Mouse (Mus musculus): ENCODE data around the gene Armc9.

Armc9 gene

GRCm38 (mm10) chr1:86154133-86154823 is at the start of gene Armc9:
Gene Armc9 (plus strand): TSS chr1:86154780.
- CTCF ChIA-PET = interaction anchor here (0.6 to 3.4 kb wide), 13 partner anchors 10 to 262 kb away, joined by 3 to 14 read pairs (median 3); no protein-coding TSS in a partner anchor
- POLR2A ChIA-PET = interaction anchor here in 3 of 4 experiments (0.7 to 4.3 kb wide), 49 partner anchors 8 to 361 kb away, joined by 3 to 44 read pairs (median 4); partner anchors contain the start of genes Ncl (in 3 of the 3) and Cab39 (in 1 of the 3)

- POLR2A ChIA-PET = no interaction called here
These were observed 49.5 kb upstream of the Armc9 start for GRCm38 (mm10) chr1:86105054-86105453.

DNA sequence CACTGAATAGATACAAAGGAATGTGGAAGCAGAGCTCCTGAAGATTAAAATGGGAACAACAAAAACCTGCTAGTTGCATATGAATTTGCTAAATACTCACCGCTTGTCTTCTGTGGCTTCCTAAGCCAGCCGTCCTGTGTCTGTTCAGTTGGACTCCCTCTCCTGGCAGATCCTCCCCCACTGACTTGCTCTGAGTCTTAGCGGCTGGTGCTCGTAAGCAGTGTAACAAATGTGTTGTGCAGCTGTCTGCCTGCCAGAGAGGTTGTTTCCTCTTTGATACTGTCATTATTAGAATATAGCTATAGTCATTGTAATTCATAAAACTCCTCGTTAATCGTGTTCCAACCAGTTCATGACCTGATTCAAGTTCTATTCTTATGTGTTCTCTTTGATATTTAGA is 42.8 kb upstream of the Armc9 start, which contains the start of gene Htr2b:
TSS of gene Htr2b (minus strand) at position 192 of the 400 bp plus-strand sequence.
- CTCF ChIA-PET = interaction anchor here in 1 of 4 experiments (1.1 kb wide), 1 partner anchor 52 kb away, joined by 4 read pairs; no protein-coding TSS in a partner anchor
- POLR2A ChIA-PET = interaction anchor here in 2 of 4 experiments (0.8 to 1.9 kb wide), 6 partner anchors 9 to 248 kb away, joined by 3 to 7 read pairs (median 4); partner anchors contain the start of gene Ncl (in 1 of the 2)

More at GRCm38 (mm10) chr1:86105054-86105453, 49.5 kb upstream of the Armc9 start:
- CTCF ChIA-PET = interaction anchor here in 1 of 4 experiments (0.6 kb wide), 1 partner anchor 24 kb away, joined by 3 read pairs; no protein-coding TSS in a partner anchor

DNA sequence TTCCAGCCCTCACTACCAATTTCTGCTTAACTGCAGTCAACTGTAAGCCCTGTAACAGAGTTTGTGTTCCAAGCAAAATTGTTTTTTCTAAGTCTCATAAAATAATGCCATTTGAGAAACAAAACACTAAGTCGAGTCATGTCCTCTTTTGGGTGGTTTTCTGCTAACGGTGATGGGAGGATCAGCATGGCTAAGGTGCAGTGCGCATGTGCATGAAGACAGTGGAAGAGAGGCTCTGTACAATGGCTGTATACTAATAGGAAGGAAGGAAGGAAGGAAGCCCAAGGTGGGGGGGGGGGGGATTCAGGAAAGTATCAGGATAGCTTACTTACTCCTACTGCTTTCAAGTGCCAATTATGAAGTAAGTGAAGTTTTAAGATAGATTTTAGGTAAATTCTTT is 40.4 kb upstream of the Armc9 start:
- ChIA-PET POLR2A (interaction anchor here in 2 of 4 experiments (0.6 to 2.9 kb wide), 5 partner anchors 10 to 1294 kb away, joined by 3 to 12 read pairs (median 3); no protein-coding TSS in a partner anchor), CTCF (interaction anchor here in 1 of 4 experiments (0.7 kb wide), 2 partner anchors 16 to 18 kb away, joined by 3 to 6 read pairs; no protein-coding TSS in a partner anchor)

GRCm38 (mm10) chr1:86119549-86119948 is 35.0 kb upstream of the Armc9 start:
- CTCF ChIA-PET = interaction anchor here in 1 of 4 experiments (0.7 kb wide), 1 partner anchor 203 kb away, joined by 5 read pairs; no protein-coding TSS in a partner anchor

GRCm38 (mm10) chr1:86126036-86126435 is 28.5 kb upstream of the Armc9 start:
- ChIA-PET POLR2A (interaction anchor here in 1 of 4 experiments (0.6 to 1.5 kb wide), 2 partner anchors 11 to 35 kb away, joined by 3 read pairs; no protein-coding TSS in a partner anchor), CTCF (interaction anchor here in 1 of 4 experiments (1.3 kb wide), 1 partner anchor 18 kb away, joined by 3 read pairs; no protein-coding TSS in a partner anchor)

More at GRCm38 (mm10) chr1:86119549-86119948, 35.0 kb upstream of the Armc9 start:
- POLR2A ChIA-PET = interaction anchor here in 1 of 4 experiments (1.1 to 1.3 kb wide), 3 partner anchors 11 to 28 kb away, joined by 3 to 4 read pairs (median 4); no protein-coding TSS in a partner anchor

- CTCF ChIA-PET = interaction anchor here in 1 of 4 experiments (1.6 kb wide), 1 partner anchor 11 kb away, joined by 3 read pairs; no protein-coding TSS in a partner anchor
- POLR2A ChIA-PET = interaction anchor here in 2 of 4 experiments (0.6 to 1.9 kb wide), 8 partner anchors 9 to 208 kb away, joined by 3 to 6 read pairs (median 4); partner anchors contain the start of gene Htr2b (in 1 of the 2)
These were observed 21.2 kb upstream of the Armc9 start, which contains the start of gene Gm21972 for GRCm38 (mm10) chr1:86133337-86133736. Gene Gm21972 (plus strand): TSS chr1:86133637.

- CTCF ChIA-PET = interaction anchor here in 1 of 4 experiments (1.5 kb wide), 1 partner anchor 76 kb away, joined by 3 read pairs; no protein-coding TSS in a partner anchor
- POLR2A ChIA-PET = interaction anchor here in 1 of 4 experiments (0.9 to 1.4 kb wide), 5 partner anchors 13 to 76 kb away, joined by 3 to 4 read pairs (median 3); no protein-coding TSS in a partner anchor
These were observed 19.3 kb upstream of the Armc9 start for GRCm38 (mm10) chr1:86135315-86135714.

DNA sequence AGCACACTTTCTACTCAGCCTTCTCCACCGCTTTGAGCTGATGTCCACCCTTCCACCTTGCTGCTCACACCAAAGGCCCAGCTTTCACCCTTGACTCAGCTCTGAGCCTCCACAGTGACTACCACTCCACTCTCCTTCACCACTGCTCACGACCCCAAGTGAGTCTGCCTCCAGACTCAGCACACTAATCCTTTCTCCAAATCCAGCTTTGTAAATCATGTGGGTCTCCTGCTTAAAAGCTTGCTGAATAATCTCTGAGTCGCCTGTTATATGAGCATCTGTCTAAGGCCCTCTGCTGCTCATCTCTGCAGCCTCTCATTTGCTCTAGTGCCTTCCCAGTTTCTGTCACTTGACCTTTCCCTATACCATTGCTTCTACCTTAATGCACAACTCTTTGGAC is 13.5 kb upstream of the Armc9 start:
- POLR2A ChIA-PET = interaction anchor here in 3 of 4 experiments (0.6 to 6.1 kb wide), 7 partner anchors 9 to 214 kb away, joined by 3 to 44 read pairs (median 3); partner anchors contain the start of gene Armc9 (in 2 of the 3)

DNA sequence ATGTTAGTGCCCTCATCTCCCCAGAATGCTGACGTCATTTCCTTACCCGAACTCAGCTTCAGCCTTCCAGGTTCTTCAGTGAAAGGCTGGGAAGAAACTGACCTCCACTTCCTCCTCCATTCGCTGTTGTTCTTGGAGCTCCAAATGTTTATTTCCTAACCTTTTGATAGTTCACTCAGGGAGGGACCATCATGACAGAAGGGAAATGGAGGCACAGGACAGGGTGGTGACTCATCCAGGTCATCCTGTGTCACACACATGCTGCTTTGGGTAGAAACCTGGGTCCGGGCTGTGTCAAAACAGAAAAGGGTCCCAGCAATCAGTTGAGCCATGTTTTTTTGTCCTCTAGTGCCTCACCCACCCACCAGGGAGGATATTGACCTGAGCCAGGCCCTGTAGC is 11.4 kb upstream of the Armc9 start:
- POLR2A ChIA-PET = interaction anchor here in 2 of 4 experiments (0.6 to 6.1 kb wide), 14 partner anchors 10 to 298 kb away, joined by 3 to 44 read pairs (median 4); partner anchors contain the start of genes Armc9 (in 2 of the 2), Ncl (in 2 of the 2) and Gm21972 (in 1 of the 2)
- CTCF ChIA-PET = interaction anchor here in 3 of 4 experiments (0.9 to 3.3 kb wide), 12 partner anchors 9 to 207 kb away, joined by 3 to 14 read pairs (median 6); partner anchors contain the start of gene Armc9 (in 1 of the 3)

More for the DNA sequence above, 13.5 kb upstream of the Armc9 start:
- CTCF ChIA-PET = interaction anchor here (0.6 to 1.1 kb wide), 7 partner anchors 9 to 787 kb away, joined by 3 to 5 read pairs (median 3); partner anchors contain the start of gene Armc9 (in 1 of the 4)

DNA sequence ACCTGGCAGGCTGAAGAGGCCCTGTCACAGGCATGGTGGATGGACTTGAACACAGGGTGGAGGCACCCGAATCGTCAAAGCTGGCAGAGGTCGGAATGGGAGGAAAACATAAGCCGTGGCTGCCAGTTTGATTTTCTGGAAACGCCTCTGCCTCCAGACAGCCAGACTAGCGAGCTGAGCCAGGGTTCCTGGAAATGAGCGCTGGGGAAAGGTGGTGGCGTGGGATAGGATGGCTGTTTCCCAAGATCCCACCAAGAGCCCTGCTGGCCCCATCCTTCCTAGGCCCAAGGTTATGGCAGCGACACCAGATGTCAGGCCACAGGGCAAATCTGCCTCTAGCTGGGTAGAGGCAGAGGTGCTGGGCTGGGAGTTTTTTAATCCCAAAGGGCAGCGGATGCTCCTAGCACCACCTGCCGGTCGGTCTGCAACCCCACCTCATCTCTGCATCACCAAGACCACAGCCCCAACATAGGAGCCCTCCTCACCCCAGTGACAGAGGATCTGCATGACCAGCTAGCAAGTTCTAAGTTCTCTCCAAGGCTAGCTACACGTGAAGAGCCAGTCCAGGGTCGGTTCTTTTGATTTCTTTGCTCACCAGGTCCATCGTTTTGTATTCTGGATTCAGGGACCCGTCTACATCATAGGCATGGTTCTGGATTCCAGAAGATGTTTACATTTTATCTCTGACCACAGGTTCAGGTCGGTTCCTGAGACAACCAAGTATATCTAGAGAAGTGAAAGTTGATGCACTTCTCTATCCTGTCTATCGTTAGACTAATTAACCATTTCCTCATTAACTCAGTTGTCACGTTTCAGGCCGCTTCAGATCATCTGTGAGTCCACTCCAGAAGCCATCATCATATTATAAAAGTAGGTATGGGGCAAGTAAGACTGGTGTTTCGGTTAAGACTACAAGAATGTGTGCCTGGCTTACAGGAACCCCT is 10.3 kb upstream of the Armc9 start:
- ChIA-PET CTCF (interaction anchor here (0.5 to 3.3 kb wide), 21 partner anchors 8 to 272 kb away, joined by 3 to 14 read pairs (median 4); partner anchors contain the start of genes Armc9 (in 1 of the 4) and Gm21972 (in 1 of the 4)), POLR2A (interaction anchor here in 3 of 4 experiments (0.6 to 6.1 kb wide), 22 partner anchors 9 to 297 kb away, joined by 3 to 44 read pairs (median 4); partner anchors contain the start of genes Armc9 (in 2 of the 3), Ncl (in 2 of the 3) and Gm21972 (in 1 of the 3))

GRCm38 (mm10) chr1:86146293-86146692 is 8.3 kb upstream of the Armc9 start:
- ChIA-PET CTCF (interaction anchor here in 3 of 4 experiments (0.8 to 1.6 kb wide), 3 partner anchors 10 to 87 kb away, joined by 3 to 4 read pairs (median 4); no protein-coding TSS in a partner anchor), POLR2A (interaction anchor here in 2 of 4 experiments (0.8 to 1.9 kb wide), 3 partner anchors 8 to 87 kb away, joined by 3 to 5 read pairs (median 3); partner anchors contain the start of gene Armc9 (in 2 of the 2))

DNA sequence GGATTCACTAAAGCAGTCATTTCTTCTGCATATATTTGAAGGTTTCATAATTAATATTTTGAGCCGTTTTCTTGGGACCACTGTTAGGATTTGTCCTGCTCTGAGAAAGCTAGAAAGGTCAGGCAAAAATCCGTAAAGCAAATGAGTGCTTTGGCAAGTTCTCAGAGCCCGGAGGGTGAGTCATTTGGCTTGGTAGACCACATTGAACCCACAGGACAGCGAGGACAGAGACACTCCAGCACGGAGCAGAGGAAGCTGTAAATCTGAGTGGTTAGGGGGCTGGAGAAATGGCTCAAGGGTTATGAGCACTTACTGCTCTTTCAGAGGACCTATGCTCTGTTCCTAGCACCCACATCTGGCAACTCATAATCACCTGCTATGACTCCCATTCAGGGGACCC is 7.0 kb upstream of the Armc9 start:
- ChIA-PET POLR2A (interaction anchor here in 2 of 4 experiments (0.6 to 1.9 kb wide), 5 partner anchors 8 to 177 kb away, joined by 4 to 5 read pairs (median 4); partner anchors contain the start of gene Psmd1 (in 1 of the 2)), CTCF (interaction anchor here in 2 of 4 experiments (0.6 to 1.6 kb wide), 3 partner anchors 31 to 286 kb away, joined by 3 to 4 read pairs (median 3); no protein-coding TSS in a partner anchor)

GRCm38 (mm10) chr1:86148161-86148560 is 6.4 kb upstream of the Armc9 start:
- CTCF ChIA-PET = interaction anchor here in 1 of 4 experiments (0.6 to 1.2 kb wide), 2 partner anchors 31 to 285 kb away, joined by 3 read pairs; no protein-coding TSS in a partner anchor
- POLR2A ChIA-PET = interaction anchor here in 2 of 4 experiments (0.6 to 1.9 kb wide), 6 partner anchors 9 to 205 kb away, joined by 4 to 5 read pairs (median 4); partner anchors contain the start of gene Psmd1 (in 1 of the 2)

DNA sequence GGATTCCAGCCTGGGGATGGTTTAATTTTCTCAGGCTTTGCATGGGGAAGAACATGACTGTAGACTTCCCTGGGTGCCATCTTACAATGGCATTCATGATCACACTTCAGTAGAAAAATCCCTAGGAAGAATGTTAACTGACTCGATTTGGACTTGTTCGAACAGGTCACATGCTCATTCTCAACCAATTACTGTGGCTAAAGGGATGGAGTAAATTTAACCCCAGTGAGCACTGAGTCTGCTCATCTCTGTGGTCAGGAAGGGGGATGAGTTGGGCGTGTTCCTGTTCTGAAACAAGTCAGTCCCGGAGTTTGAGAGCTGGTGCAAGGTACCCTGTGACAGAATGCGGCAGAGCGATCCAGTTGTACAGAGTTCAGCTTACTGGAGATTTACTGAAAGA is 3.7 kb upstream of the Armc9 start:
- POLR2A ChIA-PET = interaction anchor here in 2 of 4 experiments (0.8 to 2.1 kb wide), 4 partner anchors 9 to 375 kb away, joined by 3 to 5 read pairs (median 4); partner anchors contain the start of gene Ptma (in 1 of the 2)
- CTCF ChIA-PET = interaction anchor here in 2 of 4 experiments (1.1 to 3.4 kb wide), 3 partner anchors 8 to 189 kb away, joined by 3 to 14 read pairs (median 11); no protein-coding TSS in a partner anchor

- ChIA-PET CTCF (interaction anchor here in 3 of 4 experiments (1.0 to 3.4 kb wide), 6 partner anchors 8 to 347 kb away, joined by 3 to 14 read pairs (median 4); no protein-coding TSS in a partner anchor), POLR2A (interaction anchor here in 2 of 4 experiments (0.6 to 4.3 kb wide), 9 partner anchors 9 to 375 kb away, joined by 3 to 44 read pairs (median 3); partner anchors contain the start of gene Ptma (in 1 of the 2))
These were observed 3.2 kb upstream of the Armc9 start for GRCm38 (mm10) chr1:86151376-86151775.

Measured in embryonic stem cell, embryonic (primary cell).